Mouse (Mus musculus): ENCODE results near the gene Plin4.

The Plin4 gene

DNA sequence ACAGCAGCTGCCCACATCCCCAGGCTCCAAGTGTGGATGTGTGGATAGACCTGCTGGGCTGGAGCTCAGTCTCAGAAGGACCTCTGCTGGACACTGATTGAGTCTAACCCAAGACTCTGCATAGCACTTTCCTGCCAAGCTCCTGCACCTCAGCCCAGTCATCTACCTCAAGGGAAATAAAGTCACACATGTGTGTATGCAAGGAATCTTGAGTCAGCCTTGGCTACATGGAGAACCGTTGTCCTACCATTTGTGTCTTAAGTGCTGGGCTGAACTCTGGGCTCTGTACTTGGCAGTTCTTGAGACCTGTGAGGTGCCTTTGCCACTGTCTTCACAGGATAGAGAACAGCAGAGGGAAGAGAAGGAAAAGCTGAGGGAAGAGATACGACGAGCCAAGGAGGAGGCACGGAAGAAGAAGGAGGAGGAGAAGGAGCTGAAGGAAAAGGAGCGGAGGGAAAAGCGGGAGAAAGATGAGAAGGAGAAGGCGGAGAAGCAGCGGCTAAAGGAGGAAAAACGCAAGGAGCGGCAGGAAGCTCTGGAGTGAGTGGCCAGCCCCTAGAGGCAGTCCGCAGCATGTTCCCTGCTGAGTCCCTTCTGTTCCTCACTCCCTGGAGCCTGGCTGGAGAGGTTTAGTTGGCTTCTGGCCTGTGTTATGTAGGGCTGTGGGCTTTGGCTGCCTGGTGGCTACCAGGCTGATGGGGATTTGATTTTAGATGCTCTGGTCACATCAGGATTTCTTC is 52.1 kb downstream of the Plin4 start:
- no peak for DNase-seq (ENCODE audit: low spot score in 2 of 2)

DNA sequence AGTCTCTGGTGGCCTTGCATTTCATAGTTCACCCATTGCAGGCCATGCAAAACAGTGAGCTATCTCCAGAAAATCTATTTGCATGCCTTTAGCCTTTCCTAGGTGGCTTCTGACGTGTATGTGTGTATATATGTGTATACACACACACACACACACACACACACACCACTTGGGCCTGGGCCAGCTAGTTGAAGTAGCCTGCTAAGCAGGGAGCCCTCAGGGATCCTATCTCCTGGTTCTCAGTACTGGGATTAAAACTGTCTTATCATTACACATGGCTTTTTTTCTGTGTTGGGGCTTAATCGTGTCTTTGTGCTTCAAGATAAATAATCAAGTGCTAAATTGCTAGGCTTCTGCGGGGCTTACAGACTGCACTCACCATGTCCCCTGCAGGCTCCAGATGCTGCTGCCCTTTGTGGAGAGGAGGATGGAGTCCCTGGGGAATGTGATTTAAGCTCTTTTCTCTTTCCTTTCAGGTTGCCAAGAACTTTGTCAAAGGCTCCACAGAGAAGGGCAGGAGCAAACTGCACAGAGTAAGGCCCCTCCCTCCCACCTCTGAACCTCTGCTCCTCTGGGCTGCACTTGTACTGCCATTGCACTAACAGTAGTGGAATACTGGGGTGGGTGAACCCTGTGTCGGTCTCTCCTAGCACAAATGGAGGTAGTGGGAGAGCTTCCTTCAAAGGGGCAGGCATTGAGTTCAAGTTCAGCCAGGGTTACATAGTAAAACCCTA is 53.5 kb downstream of the Plin4 start:
- DNase-seq (ENCODE audit: low spot score in 2 of 2), result no peak

DNA sequence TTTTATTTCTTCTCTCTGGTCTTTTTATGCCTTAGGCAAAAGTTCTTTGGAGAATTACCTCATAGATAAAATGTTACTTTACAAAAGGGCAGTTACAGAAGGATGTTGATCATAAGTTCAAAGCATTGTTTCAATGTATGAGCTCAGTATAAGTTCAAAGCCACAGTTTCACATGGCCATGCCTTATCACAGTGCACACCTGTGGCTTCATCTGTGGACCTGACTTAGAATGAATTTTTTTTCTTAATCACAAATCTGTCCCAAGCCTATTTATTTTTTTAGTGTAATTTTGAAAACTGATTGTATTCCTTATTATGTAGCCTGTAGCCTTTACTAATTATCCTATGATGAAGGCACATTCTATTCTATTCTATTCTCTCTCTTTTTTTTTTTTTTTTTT is 54.7 kb downstream of the Plin4 start:
- no peak for DNase-seq (ENCODE audit: low spot score in 2 of 2)

DNA sequence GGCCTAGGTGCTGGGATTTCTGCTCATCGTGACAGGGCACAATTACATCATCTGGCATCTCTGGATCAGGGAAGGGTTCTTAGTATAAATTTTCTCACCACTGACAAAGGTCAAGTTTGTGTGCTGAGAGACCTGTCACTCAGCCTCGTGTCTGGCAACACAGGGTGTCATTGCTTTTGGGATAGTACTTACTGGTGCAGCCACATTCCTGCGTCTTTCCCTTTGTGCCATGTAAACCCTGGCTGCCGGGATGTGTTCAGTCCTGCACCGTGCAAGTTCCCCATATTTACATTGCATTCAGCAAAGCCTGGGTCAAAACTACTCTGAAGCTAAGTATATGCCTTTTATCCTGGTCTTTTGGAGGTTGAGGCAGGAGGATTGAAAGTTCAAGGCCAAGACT is 58.2 kb downstream of the Plin4 start:
- DNase-seq (ENCODE audit: low spot score in 2 of 2), result no peak
